In the genomic region with DNA sequence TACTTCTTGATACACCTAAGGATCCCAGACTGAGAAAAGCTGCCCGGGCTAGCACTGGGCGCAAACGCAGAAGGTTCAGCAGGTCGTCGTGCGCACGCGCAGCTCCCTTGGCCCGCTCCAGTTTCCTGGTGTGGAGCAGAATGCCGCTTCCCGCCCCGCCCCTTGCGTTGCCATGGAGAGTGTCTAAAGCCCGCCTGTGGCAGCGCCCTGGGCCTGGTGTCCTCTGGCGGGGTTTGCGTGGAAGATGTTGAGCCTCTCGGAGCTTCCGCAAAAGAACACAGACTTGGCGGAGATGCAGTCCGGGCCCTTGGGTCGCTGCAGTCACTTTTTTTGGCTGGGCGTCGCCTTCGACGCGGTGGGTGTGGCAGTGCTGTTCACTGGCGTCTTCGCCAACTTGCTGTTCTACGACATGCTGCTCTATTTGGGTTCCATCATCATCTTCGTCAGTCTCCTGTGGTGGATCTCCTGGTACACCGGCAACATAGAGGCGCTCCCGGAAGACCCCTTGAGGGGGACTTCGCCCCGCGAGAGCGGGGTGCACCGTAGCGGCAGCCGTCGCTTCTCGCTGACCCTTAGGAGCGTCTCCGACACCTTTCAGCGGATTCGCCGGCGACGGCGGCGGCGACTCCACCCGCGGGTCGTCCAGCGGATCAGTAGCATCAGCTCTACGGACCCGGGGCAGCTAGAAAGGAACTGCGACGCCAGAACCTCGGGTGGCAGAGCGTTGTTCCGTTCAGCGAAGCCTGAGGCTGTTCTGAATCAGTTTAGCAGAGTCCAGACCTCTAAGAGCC, we compare ENCODE assay signal across 8 mouse cellular contexts. TPM values are rescaled to one million over a fixed set of nuclear protein-coding genes. Genes with fewer than 3 reads are reported as not detected.
DNase-seq lines count a peak whose midpoint lies in the region; ATAC-seq and TF ChIP-seq lines count a peak whose summit lies in the region.

No protein-coding gene starts in this region.

- no peaks in the 10 kb centered on the region for H3K36me3 ChIP-seq in hindbrain, postnatal 0 days (ENCODE audit: insufficient read depth, low read length)

- peak overlapping the region; percentile 91 for H3K4me3 ChIP-seq in gastrocnemius, adult 2 months
- peak overlapping the region; percentile 68 for H3K4me3 ChIP-seq in hindbrain, postnatal 0 days (ENCODE audit: low read length)

- under 1% methylated on average over 65 of the region's 65 CpGs for WGBS in hindbrain, postnatal 0 days

- TF ChIP-seq CTCF in gastrocnemius, adult 2 months (IDR thresholded peaks at IDR 0.05): no peak
- TF ChIP-seq CTCF in hindbrain, postnatal 0 days (IDR thresholded peaks at IDR 0.05; ENCODE audit: low read depth): 0 out of 2 replicates have a peak, but pooled peaks have one; percentile 0

- peaks cover 4% of the 10 kb centered on the region; the same call in 1 of the 2 replicates for H3K4me1 ChIP-seq in hindbrain, postnatal 0 days (ENCODE audit: insufficient read depth, low read length)

- H3K4me2 ChIP-seq in hindbrain, postnatal 0 days (ENCODE audit: low read depth, low read length): peak overlapping the region; percentile 76

- intact Hi-C loops in gastrocnemius, adult 2 months (cut with DNase I): no loop called here

- peak; percentile 100 for ATAC-seq in common myeloid progenitor, adult 5-6 weeks (replicated peaks; ENCODE audit: low read depth, poor library complexity, severe bottlenecking)
- ATAC-seq in hindbrain, postnatal 0 days: peak; percentile 99

- peak overlapping the region; percentile 47 for H3K9ac ChIP-seq in hindbrain, postnatal 0 days (replicated peaks; ENCODE audit: low read length)

- no peaks in the 10 kb centered on the region for H3K9me3 ChIP-seq in hindbrain, postnatal 0 days (ENCODE audit: low read length)

- peak overlapping the region; percentile 78 for H3K27ac ChIP-seq in gastrocnemius, adult 2 months
- peak overlapping the region; percentile 51; the same call in 1 of the 2 replicates for H3K27ac ChIP-seq in hindbrain, postnatal 0 days

- H3K27me3 ChIP-seq in hindbrain, postnatal 0 days (ENCODE audit: insufficient read depth, low read length): no peaks in the 10 kb centered on the region

- peak; percentile 98 for DNase-seq in ZHBTc4 (ENCODE audit: low read depth, low spot score)
- peak; percentile 97 for DNase-seq in gastrocnemius, adult 2 months
- peak; percentile 97 for DNase-seq in hindbrain, postnatal 0 days (ENCODE audit: low spot score)
- DNase-seq in left cerebral cortex, adult 18-20 months (ENCODE audit: low spot score in 2 of 2): peak; percentile 93 to 94
- DNase-seq in lung, postnatal 4 days: peak; percentile 95 to 96
- DNase-seq in retina, postnatal 1 day: peak; percentile 97
- DNase-seq in thymus, postnatal 4 days: peak; percentile 92

RNA-seq across cellular contexts. Expression of a gene that starts 23.8 kb away (rescaled TPM):
- not detected in 2 replicates for total RNA-seq in common myeloid progenitor, adult 5-6 weeks (2017)
- total RNA-seq in gastrocnemius, adult 2 months (2021): not detected
- total RNA-seq in hindbrain, postnatal 0 days (2014; rRNA removed): not detected in 2 replicates
- polyA plus RNA-seq in hindbrain, postnatal 0 days (2015; fragmentation: Nextera tagmentation; extraction: Ambion mirVana): 0.19 TPM in 1 of 2 replicates, not detected in the other
- total RNA-seq in left cerebral cortex, adult 18-20 months (2021): not detected

RNA-seq across cellular contexts. Expression of a gene that starts 25.9 kb away (rescaled TPM):
- 52.6 and 58.4 TPM in 2 replicates for total RNA-seq in common myeloid progenitor, adult 5-6 weeks (2017)
- total RNA-seq in gastrocnemius, adult 2 months (2021): 10 to 100 TPM; 37.0 to 37.3 TPM
- 73.5 and 83.8 TPM in 2 replicates for total RNA-seq in hindbrain, postnatal 0 days (2014; rRNA removed)
- 74.7 and 77.2 TPM in 2 replicates for polyA plus RNA-seq in hindbrain, postnatal 0 days (2015; fragmentation: Nextera tagmentation; extraction: Ambion mirVana)
- 10 to 100 TPM; 49.1 to 51.7 TPM for total RNA-seq in left cerebral cortex, adult 18-20 months (2021)

Comparison
In these comparisons a context has a peak if more than half of its experiments do, and no peak if none do; other contexts are left out.
1. Peak in every context shown above with its lines: DNase-seq, ATAC-seq, H3K4me3 ChIP-seq and H3K27ac ChIP-seq.